In the genomic region with DNA sequence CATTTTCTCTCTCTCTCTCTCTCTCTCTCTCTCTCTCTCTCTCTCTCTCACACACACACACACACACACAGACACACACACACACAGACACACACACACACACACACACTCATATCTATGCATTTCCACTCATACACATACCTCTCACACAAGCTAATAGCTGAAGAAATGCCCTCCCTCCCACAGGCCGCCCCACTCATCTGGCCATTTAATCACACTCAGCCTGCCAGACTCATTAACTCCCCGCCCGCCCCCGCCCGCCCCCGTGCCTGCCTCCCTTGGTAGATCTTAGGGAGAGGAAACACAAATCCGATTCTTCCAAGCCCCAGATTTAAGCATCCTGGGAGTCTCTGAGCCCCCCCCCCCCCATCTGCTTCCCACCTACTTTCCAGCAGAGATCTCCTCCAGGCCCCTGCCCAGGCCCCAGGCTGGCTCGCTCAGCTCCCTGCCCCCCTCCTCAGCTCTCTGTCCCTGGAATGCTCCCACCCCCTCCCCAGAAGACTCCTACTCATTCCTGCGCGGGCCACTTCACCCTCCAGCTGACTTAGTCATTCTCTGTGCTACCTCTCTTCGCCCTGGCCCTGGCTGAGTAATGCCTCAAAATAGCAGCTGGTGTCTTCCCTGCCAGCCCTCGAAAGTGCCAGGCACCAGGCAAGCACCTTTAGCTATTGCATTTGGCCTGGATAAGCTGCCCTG, we compare ENCODE assay signal across 8 mouse cellular contexts. TPM values are rescaled to one million over a fixed set of nuclear protein-coding genes. Genes with fewer than 3 reads are reported as not detected.
DNase-seq lines count a peak whose midpoint lies in the region; ATAC-seq and TF ChIP-seq lines count a peak whose summit lies in the region.

No protein-coding gene starts in this region.

- H3K36me3 ChIP-seq in heart, embryonic 12.5 days = no peaks in the 10 kb centered on the region
- no peaks in the 10 kb centered on the region for H3K36me3 ChIP-seq in limb, embryonic 14.5 days (ENCODE audit: control insufficient read depth, insufficient read depth, low read length)

- no peaks in the 10 kb centered on the region for H3K9me3 ChIP-seq in heart, embryonic 12.5 days (replicated peaks)
- H3K9me3 ChIP-seq in limb, embryonic 14.5 days (ENCODE audit: control insufficient read depth, low read length) = no peaks in the 10 kb centered on the region

- H3K27ac ChIP-seq in heart, embryonic 12.5 days (ENCODE audit: poor library complexity, severe bottlenecking) = peak overlapping the region; percentile 93
- H3K27ac ChIP-seq in limb, embryonic 14.5 days (replicated peaks; ENCODE audit: low read depth, low read length) = peak overlapping the region; percentile 65

- H3K4me2 ChIP-seq in heart, embryonic 12.5 days = peak overlapping the region; percentile 55
- peak overlapping the region; percentile 32; the same call in 1 of the 2 replicates for H3K4me2 ChIP-seq in limb, embryonic 14.5 days (replicated peaks; ENCODE audit: low read depth, low read length, severe bottlenecking)

- H3K4me1 ChIP-seq in heart, embryonic 12.5 days (replicated peaks) = peaks cover 28% of the 10 kb centered on the region
- peaks cover 12% of the 10 kb centered on the region; the same call in 1 of the 2 replicates for H3K4me1 ChIP-seq in limb, embryonic 14.5 days (ENCODE audit: control insufficient read depth, insufficient read depth, low read length)

- peaks cover 5% of the 10 kb centered on the region; the same call in 1 of the 2 replicates for H3K27me3 ChIP-seq in heart, embryonic 12.5 days (replicated peaks)
- H3K27me3 ChIP-seq in limb, embryonic 14.5 days (ENCODE audit: control insufficient read depth, insufficient read depth, low read length) = no peaks in the 10 kb centered on the region

- DNase-seq in adrenal gland, postnatal 10 days = peak; percentile 41
- DNase-seq in adrenal gland, adult 8-10 months = no peak
- DNase-seq in right cerebral cortex, adult 18-20 months = peak; percentile 65
- no peak for DNase-seq in right cerebral cortex, postnatal 4 days
- DNase-seq in limb, embryonic 14.5 days (ENCODE audit: low spot score) = peak; percentile 45
- peak; percentile 64 for DNase-seq in skeletal muscle tissue, adult 2 months (ENCODE audit: low read depth, low spot score)

- WGBS in heart, embryonic 12.5 days = 4% methylated on average over 12 of the region's 12 CpGs
- 12% methylated on average over 10 of the region's 12 CpGs for WGBS in limb, embryonic 14.5 days

- H3K9ac ChIP-seq in heart, embryonic 12.5 days = peak overlapping the region; percentile 21
- H3K9ac ChIP-seq in limb, embryonic 14.5 days (ENCODE audit: low read depth, low read length, severe bottlenecking) = no peak overlapping the region

- H3K4me3 ChIP-seq in heart, embryonic 12.5 days = peak overlapping the region; percentile 24
- H3K4me3 ChIP-seq in limb, embryonic 14.5 days (replicated peaks; ENCODE audit: low read length) = no peak overlapping the region

- peak; percentile 73 for ATAC-seq in heart, embryonic 12.5 days (ENCODE audit: insufficient number of reproducible peaks, low FRiP score)
- ATAC-seq in limb, embryonic 14.5 days (ENCODE audit: low FRiP score, low read depth) = peak; percentile 81
- ATAC-seq in megakaryocyte progenitor cell, adult 5-6 weeks (replicated peaks; ENCODE audit: poor library complexity) = no peak

- no peak for TF ChIP-seq POLR2A in limb, embryonic 14.5 days (IDR thresholded peaks at IDR 0.05; ENCODE audit: borderline replicate concordance, extremely low read depth, insufficient read depth, insufficient read length)

RNA-seq across cellular contexts. Expression of gene Pard6b, which starts 8.2 kb away (rescaled TPM):
- total RNA-seq in adrenal gland, postnatal 10 days (2021) = 1 to 10 TPM; 2.1 to 2.3 TPM
- total RNA-seq in adrenal gland, adult 8-10 months (2022) = 1 to 10 TPM; 1.9 to 2.8 (median 2.3) TPM
- polyA plus RNA-seq in heart, embryonic 12.5 days (2016; fragmentation: Nextera tagmentation; extraction: Ambion mirVana) = 13.0 and 13.2 TPM in 2 replicates
- 3.7 and 4.0 TPM in 2 replicates for polyA plus RNA-seq in limb, embryonic 14.5 days (2012; rRNA removed)
- 4.0 and 4.1 TPM in 2 replicates for polyA plus RNA-seq in limb, embryonic 14.5 days (2014; fragmentation: Nextera tagmentation; extraction: Ambion mirVana)
- total RNA-seq in megakaryocyte progenitor cell, adult 5-6 weeks (2015) = 0.07 and 0.42 TPM in 2 replicates
- 0.25 and 0.78 TPM in 2 replicates for total RNA-seq in megakaryocyte progenitor cell, adult 5-6 weeks (2017)

Comparison
In these comparisons a context has a peak if more than half of its experiments do, and no peak if none do; other contexts are left out.
1. DNase-seq: peak in adrenal gland, postnatal 10 days (single experiment), right cerebral cortex, adult 18-20 months (single experiment), limb, embryonic 14.5 days (single experiment) and skeletal muscle tissue, adult 2 months (single experiment); none in adrenal gland, adult 8-10 months (single experiment) and right cerebral cortex, postnatal 4 days (single experiment).